Mouse (Mus musculus): ENCODE results near the gene Ppp1r16b.

DNA sequence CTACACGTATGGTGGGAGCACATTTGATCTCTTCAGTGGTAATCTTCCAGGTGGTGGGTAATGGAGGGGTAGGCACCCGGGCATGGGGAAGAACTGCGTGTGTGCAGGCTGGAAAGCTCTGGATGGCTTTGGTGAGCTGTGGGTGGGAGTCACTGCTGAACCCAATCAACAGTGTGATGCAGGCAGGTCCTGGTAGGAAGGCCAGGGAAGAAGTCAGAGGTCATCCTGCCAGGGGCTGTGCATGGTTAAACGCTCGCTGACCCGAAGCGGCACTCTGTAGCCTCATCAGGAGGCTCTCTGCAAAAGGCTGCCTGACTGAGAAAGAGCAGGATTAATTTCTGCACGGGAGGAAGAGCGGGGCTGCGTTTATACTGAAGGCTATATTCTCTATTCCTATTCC is 5.4 kb downstream of the Ppp1r16b start:
- no peak for TF ChIP-seq CTCF (IDR thresholded peaks at IDR 0.05)
- TF ChIP-seq EP300 (IDR thresholded peaks at IDR 0.05): no peak
